Mouse (Mus musculus): ENCODE measurements around the gene Sfrp4.

GRCm38 (mm10) chr13:19604916-19605315 lies 18.0 kb upstream of the Sfrp4 start:
- no peak for TF ChIP-seq USF1 (IDR thresholded peaks at IDR 0.05; ENCODE audit: low read depth)
- no peak for TF ChIP-seq CTCF (IDR thresholded peaks at IDR 0.05; ENCODE audit: control insufficient read depth, insufficient read depth, insufficient read length)
